Comparison of ENCODE assay signal across 8 mouse cellular contexts in genomic region chr7:31139765-31140164, GRCm38 (mm10). TPM values are rescaled to one million over a fixed set of nuclear protein-coding genes. Genes with fewer than 3 reads are reported as not detected.
DNase-seq lines count a peak whose midpoint lies in the region; ATAC-seq and TF ChIP-seq lines count a peak whose summit lies in the region.

No protein-coding gene starts in this region.

- no peak overlapping the region for H3K27ac ChIP-seq in hindbrain, embryonic 11.5 days (ENCODE audit: low read depth, low read length)
- H3K27ac ChIP-seq in limb, embryonic 11.5 days (replicated peaks; ENCODE audit: low read depth, low read length): no peak overlapping the region
- no peak overlapping the region for H3K27ac ChIP-seq in midbrain, postnatal 0 days (ENCODE audit: low read depth, low read length)

- peak; percentile 84 for TF ChIP-seq CTCF in midbrain, postnatal 0 days (IDR thresholded peaks at IDR 0.05)

- H3K4me2 ChIP-seq in hindbrain, embryonic 11.5 days (replicated peaks; ENCODE audit: low read depth, low read length): no peak overlapping the region
- H3K4me2 ChIP-seq in limb, embryonic 11.5 days (ENCODE audit: low read depth, severe bottlenecking): no peak overlapping the region
- H3K4me2 ChIP-seq in midbrain, postnatal 0 days (ENCODE audit: low read depth, low read length, poor library complexity, severe bottlenecking): no peak overlapping the region

- ATAC-seq in hindbrain, embryonic 11.5 days (ENCODE audit: low FRiP score): peak; percentile 56; the same call in 1 of the 2 replicates
- ATAC-seq in limb, embryonic 11.5 days (ENCODE audit: insufficient number of reproducible peaks, low FRiP score, low TSS enrichment, low read depth): no peak
- peak; percentile 28; the same call in 1 of the 2 replicates for ATAC-seq in midbrain, postnatal 0 days (ENCODE audit: low FRiP score)

- no peak overlapping the region for H3K9ac ChIP-seq in hindbrain, embryonic 11.5 days (ENCODE audit: low read depth, low read length)
- H3K9ac ChIP-seq in limb, embryonic 11.5 days (ENCODE audit: low read length): no peak overlapping the region
- H3K9ac ChIP-seq in midbrain, postnatal 0 days (replicated peaks; ENCODE audit: low read length, poor library complexity, severe bottlenecking): no peak overlapping the region

- 67% methylated on average over 5 of the region's 5 CpGs for WGBS in hindbrain, embryonic 11.5 days
- WGBS in limb, embryonic 11.5 days: 75% methylated on average over 5 of the region's 5 CpGs
- WGBS in midbrain, postnatal 0 days: 60% methylated on average over 5 of the region's 5 CpGs

- no peak overlapping the region for H3K4me3 ChIP-seq in hindbrain, embryonic 11.5 days (ENCODE audit: low read depth, low read length)
- no peak overlapping the region for H3K4me3 ChIP-seq in limb, embryonic 11.5 days (ENCODE audit: low read depth, low read length)
- H3K4me3 ChIP-seq in midbrain, postnatal 0 days (ENCODE audit: low read depth, low read length): no peak overlapping the region

- H3K9me3 ChIP-seq in hindbrain, embryonic 11.5 days (ENCODE audit: control insufficient read depth, low read length): no peaks in the 10 kb centered on the region
- no peaks in the 10 kb centered on the region for H3K9me3 ChIP-seq in limb, embryonic 11.5 days (ENCODE audit: control insufficient read depth, low read length)
- no peaks in the 10 kb centered on the region for H3K9me3 ChIP-seq in midbrain, postnatal 0 days (ENCODE audit: low read length)

- DNase-seq in layer of hippocampus, adult 11-12 months (ENCODE audit: low spot score): peak; percentile 70
- no peak for DNase-seq in layer of hippocampus, adult 9-11 months
- peak; percentile 71 for DNase-seq in ZHBTc4 (ENCODE audit: low read depth, low spot score)
- DNase-seq in embryo, embryonic 11 days: peak; percentile 47
- DNase-seq in hindbrain, embryonic 11.5 days (ENCODE audit: low spot score): peak; percentile 69
- peak; percentile 69 for DNase-seq in limb, embryonic 11.5 days (ENCODE audit: low spot score)
- DNase-seq in midbrain, postnatal 0 days (ENCODE audit: low spot score): peak; percentile 54
- peak; percentile 57 to 78 for DNase-seq in thymus, postnatal 10 days (ENCODE audit: low spot score in 2 of 2)

- H3K4me1 ChIP-seq in hindbrain, embryonic 11.5 days (replicated peaks; ENCODE audit: control insufficient read depth, insufficient read depth, low read length): no peaks in the 10 kb centered on the region
- H3K4me1 ChIP-seq in limb, embryonic 11.5 days (ENCODE audit: control insufficient read depth, insufficient read depth, low read length): no peaks in the 10 kb centered on the region
- H3K4me1 ChIP-seq in midbrain, postnatal 0 days (ENCODE audit: insufficient read depth, low read length): no peaks in the 10 kb centered on the region

- peaks cover 46% of the 10 kb centered on the region for H3K36me3 ChIP-seq in hindbrain, embryonic 11.5 days (ENCODE audit: control insufficient read depth, insufficient read depth, low read length)
- H3K36me3 ChIP-seq in limb, embryonic 11.5 days (ENCODE audit: control insufficient read depth, insufficient read depth, low read length): peaks cover 69% of the 10 kb centered on the region
- H3K36me3 ChIP-seq in midbrain, postnatal 0 days (ENCODE audit: insufficient read depth, low read length): peaks cover 88% of the 10 kb centered on the region

- no peaks in the 10 kb centered on the region for H3K27me3 ChIP-seq in hindbrain, embryonic 11.5 days (ENCODE audit: control insufficient read depth, insufficient read depth, low read length)
- H3K27me3 ChIP-seq in limb, embryonic 11.5 days (ENCODE audit: control insufficient read depth, insufficient read depth, low read length): no peaks in the 10 kb centered on the region
- H3K27me3 ChIP-seq in midbrain, postnatal 0 days (ENCODE audit: insufficient read depth, low read length): no peaks in the 10 kb centered on the region

RNA-seq across cellular contexts. Expression of gene Scn1b, which starts 13.0 kb away (rescaled TPM):
- 0.60 and 0.86 TPM in 2 replicates for polyA plus RNA-seq in hindbrain, embryonic 11.5 days (2014; fragmentation: Nextera tagmentation; extraction: Ambion mirVana)
- polyA plus RNA-seq in limb, embryonic 11.5 days (2014; fragmentation: Nextera tagmentation; extraction: Ambion mirVana): 0.51 and 1.0 TPM in 2 replicates
- 45.0 and 57.5 TPM in 2 replicates for total RNA-seq in midbrain, postnatal 0 days (2014; rRNA removed)
- 32.3 and 35.8 TPM in 2 replicates for polyA plus RNA-seq in midbrain, postnatal 0 days (2015; fragmentation: Nextera tagmentation; extraction: Ambion mirVana)

RNA-seq across cellular contexts. Expression of gene Gramd1a, which starts 15.9 kb away (rescaled TPM):
- polyA plus RNA-seq in hindbrain, embryonic 11.5 days (2014; fragmentation: Nextera tagmentation; extraction: Ambion mirVana): 120 and 125 TPM in 2 replicates
- polyA plus RNA-seq in limb, embryonic 11.5 days (2014; fragmentation: Nextera tagmentation; extraction: Ambion mirVana): 86.9 and 87.2 TPM in 2 replicates
- total RNA-seq in midbrain, postnatal 0 days (2014; rRNA removed): 253 and 270 TPM in 2 replicates
- polyA plus RNA-seq in midbrain, postnatal 0 days (2015; fragmentation: Nextera tagmentation; extraction: Ambion mirVana): 160 and 177 TPM in 2 replicates

RNA-seq across cellular contexts. Expression of gene Hpn, which starts 24.7 kb away (rescaled TPM):
- polyA plus RNA-seq in hindbrain, embryonic 11.5 days (2014; fragmentation: Nextera tagmentation; extraction: Ambion mirVana): 0.56 and 1.4 TPM in 2 replicates
- polyA plus RNA-seq in limb, embryonic 11.5 days (2014; fragmentation: Nextera tagmentation; extraction: Ambion mirVana): 2.2 and 2.3 TPM in 2 replicates
- 0.49 and 2.6 TPM in 2 replicates for total RNA-seq in midbrain, postnatal 0 days (2014; rRNA removed)
- 0.62 TPM in 1 of 2 replicates, not detected in the other for polyA plus RNA-seq in midbrain, postnatal 0 days (2015; fragmentation: Nextera tagmentation; extraction: Ambion mirVana)

Comparison
In these comparisons a context has a peak if more than half of its experiments do, and no peak if none do; other contexts are left out.
1. RNA of gene Scn1b, which starts 13.0 kb away (polyA plus RNA-seq): 32.3 to 35.8 TPM in midbrain, postnatal 0 days; 0.51 to 1.0 TPM in limb, embryonic 11.5 days and 0.60 to 0.86 TPM in hindbrain, embryonic 11.5 days; every median in the first group is over 10 times any median in the second.